Mouse (Mus musculus) limb, embryonic 14.5 days (tissue): ENCODE results near the gene Ldlrad2. TPM values are rescaled to one million over a fixed set of nuclear protein-coding genes. Genes with fewer than 3 reads are reported as not detected.

Experiments
- ATAC-seq: fragments of 200-750 bp; cut with Nextera tagmentation; 2 replicates; pipeline ENCODE4 v1.8.0; 2017; ENCODE audit warnings: low read depth, moderate number of reproducible peaks, moderate TSS enrichment; ENCODE audit not compliant: low FRiP score
- DNase-seq: peaks from one replicate; pipeline ENCODE4 v3.0.0-alpha.2; 2015; ENCODE audit warnings: low spot score
- H3K27ac ChIP-seq: fragments of 300-500 bp; sonication (generic); replicated peaks from 2 replicates; pipeline ENCODE4 v1.5.1; 2014; ENCODE audit warnings: low read depth, mild to moderate bottlenecking, low read length, moderate library complexity, mixed read lengths
- H3K27me3 ChIP-seq: fragments of 300-500 bp; sonication (generic); 2 replicates; pipeline ENCODE4 v1.6.1; 2014; ENCODE audit warnings: low read length, mixed read lengths; ENCODE audit not compliant: control insufficient read depth, insufficient read depth
- H3K36me3 ChIP-seq: fragments of 300-500 bp; sonication (generic); 2 replicates; pipeline ENCODE4 v1.6.1; 2014; ENCODE audit warnings: mild to moderate bottlenecking, low read length, moderate library complexity, mixed read lengths; ENCODE audit not compliant: control insufficient read depth, insufficient read depth
- H3K4me1 ChIP-seq: fragments of 300-500 bp; sonication (generic); 2 replicates; pipeline ENCODE4 v1.6.1; 2014; ENCODE audit warnings: antibody characterized with exemption, low read length, mixed read lengths; ENCODE audit not compliant: control insufficient read depth, insufficient read depth
- H3K4me2 ChIP-seq: fragments of 300-500 bp; sonication (generic); replicated peaks from 2 replicates; pipeline ENCODE4 v1.6.1; 2014; ENCODE audit warnings: low read depth, mild to moderate bottlenecking, low read length, moderate library complexity; ENCODE audit not compliant: severe bottlenecking
- H3K4me3 ChIP-seq: fragments of 300-500 bp; sonication (generic); replicated peaks from 2 replicates; pipeline ENCODE4 v1.5.1; 2014; ENCODE audit warnings: low read length
- H3K9ac ChIP-seq: fragments of 300-500 bp; sonication (generic); 2 replicates; pipeline ENCODE4 v1.6.1; 2014; ENCODE audit warnings: mild to moderate bottlenecking, low read depth, low read length, moderate library complexity; ENCODE audit not compliant: severe bottlenecking
- H3K9me3 ChIP-seq: fragments of 300-500 bp; sonication (generic); 2 replicates; pipeline ENCODE4 v1.6.1; 2016; ENCODE audit warnings: low read length; ENCODE audit not compliant: control insufficient read depth
- POLR2A ChIP-seq: fragments of 200-500 bp; IDR thresholded peaks from 2 replicates; pipeline ENCODE4 v1.8.0; 2012; ENCODE audit warnings: inconsistent platforms, mild to moderate bottlenecking, moderate library complexity, borderline replicate concordance; ENCODE audit not compliant: insufficient read depth, insufficient read length; ENCODE audit errors: extremely low read depth
- WGBS: fragments of 180-500 bp; shearing (Covaris S2); extraction: QIAGEN DNeasy Blood & Tissue Kit; methylation state at CpG from one replicate; pipeline ENCODE4 v1.1.7; 2014; 5-methylcytosine and 5-hydroxymethylcytosine counted together
- polyA plus RNA-seq, 2 experiments: library from polyadenylated mRNA; depleted of rRNA in 1 of 2; stranded (reverse) in 1 of 2; unstranded in 1 of 2; fragments of >200 nt; fragmentation: Nextera tagmentation in 1 of 2; extraction: Ambion mirVana in 1 of 2; gene quantifications; 2 replicates each; pipeline versions ENCODE4 v1.2.1 to v1.2.3; 2012 to 2014

Ldlrad2 gene
- polyA plus RNA-seq (2012; rRNA removed) (not detected in 2 replicates), polyA plus RNA-seq (2014; fragmentation: Nextera tagmentation; extraction: Ambion mirVana) (not detected in 2 replicates)

DNA sequence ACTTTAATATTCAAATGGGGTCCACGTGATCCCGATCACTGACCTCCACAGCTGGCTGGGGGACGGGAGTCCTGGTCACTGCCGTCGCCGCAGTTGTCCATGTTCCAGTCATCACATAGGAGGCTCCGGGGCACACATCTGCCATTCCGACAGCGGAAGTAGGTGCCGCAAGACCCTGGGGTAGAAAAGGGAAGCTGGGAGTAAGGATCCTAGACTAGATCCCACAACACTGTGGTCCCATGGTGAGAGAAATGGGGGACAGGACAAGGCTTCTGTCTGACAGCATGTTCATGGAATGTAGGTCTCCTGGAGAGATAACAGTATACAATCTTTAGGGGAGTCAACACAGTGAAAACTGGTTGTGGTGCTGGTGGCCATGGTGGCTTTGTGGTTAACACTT lies at the start of gene Ldlrad2:
Ldlrad2 (minus strand) TSS at position 101 of the 400 bp plus-strand sequence.
- 84% methylated on average over 10 of the region's 10 CpGs for WGBS
- ATAC-seq: no peak

DNA sequence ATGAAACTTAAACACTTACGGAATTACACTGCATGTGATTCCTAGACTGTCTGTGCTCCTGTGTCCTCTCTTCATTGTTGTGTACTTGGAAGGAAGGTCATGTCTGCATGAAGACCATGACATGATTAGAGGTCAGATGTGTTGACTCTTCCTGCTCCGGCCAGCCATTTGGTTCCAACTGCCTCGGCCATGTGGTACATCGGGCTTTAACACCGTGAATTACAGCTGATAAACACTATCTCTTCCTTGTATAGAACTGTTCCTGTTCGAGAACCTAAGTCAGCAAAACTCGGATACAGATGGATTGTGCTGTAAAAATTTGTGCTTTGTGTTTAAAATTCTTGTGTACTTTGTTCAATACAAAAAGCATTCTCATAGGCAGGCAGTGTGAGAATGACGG lies 48.5 kb upstream of the Ldlrad2 start:
- no peak overlapping the region for H3K4me3 ChIP-seq
- H3K27me3 ChIP-seq: no peaks in the 10 kb centered on the region
- H3K36me3 ChIP-seq: peaks cover 96% of the 10 kb centered on the region
- no peak for TF ChIP-seq POLR2A
- H3K27ac ChIP-seq: no peak overlapping the region
- ATAC-seq (no peak), DNase-seq (no peak)
- no peaks in the 10 kb centered on the region for H3K9me3 ChIP-seq
- WGBS: 94% methylated on average over 8 of the region's 8 CpGs
- no peaks in the 10 kb centered on the region for H3K4me1 ChIP-seq
- no peak overlapping the region for H3K9ac ChIP-seq
- H3K4me2 ChIP-seq: no peak overlapping the region

More for the DNA sequence above, at the start of gene Ldlrad2:
- Histone ChIP-seq H3K27ac (no peak within 1 kb of the TSS), H3K4me1 (no peaks in the 10 kb centered on the region), H3K9me3 (no peaks in the 10 kb centered on the region), H3K9ac (no peak within 1 kb of the TSS), H3K27me3 (peaks cover 10% of the 10 kb centered on the region; the same call in 1 of the 2 replicates), H3K4me3 (no peak within 1 kb of the TSS), H3K36me3 (peaks cover 23% of the 10 kb centered on the region), H3K4me2 (no peak within 1 kb of the TSS)
- no peak for DNase-seq
- TF ChIP-seq POLR2A: no peak

DNA sequence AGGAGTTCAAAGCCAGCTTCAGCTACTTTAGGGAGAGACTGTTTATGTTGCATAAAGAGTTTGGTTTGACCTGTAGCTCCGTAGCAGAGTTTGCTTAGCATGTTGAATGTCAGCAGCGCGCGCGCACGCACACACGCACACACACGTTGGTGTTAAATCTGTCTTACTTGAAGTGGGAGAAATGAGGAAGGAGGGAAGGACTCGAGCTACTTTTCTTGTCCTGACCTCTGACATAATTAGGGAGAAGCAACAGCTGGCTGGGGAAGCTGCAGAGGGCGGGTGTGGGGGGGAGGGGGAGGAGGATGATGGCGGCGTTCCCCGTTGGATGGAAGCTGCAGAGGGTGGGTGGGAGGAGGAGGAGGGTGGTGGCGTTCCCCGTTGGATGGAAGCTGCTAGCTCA lies 35.9 kb upstream of the Ldlrad2 start:
- Histone ChIP-seq H3K36me3 (peaks cover 93% of the 10 kb centered on the region), H3K4me1 (no peaks in the 10 kb centered on the region)
- WGBS: 81% methylated on average over 15 of the region's 15 CpGs

DNA sequence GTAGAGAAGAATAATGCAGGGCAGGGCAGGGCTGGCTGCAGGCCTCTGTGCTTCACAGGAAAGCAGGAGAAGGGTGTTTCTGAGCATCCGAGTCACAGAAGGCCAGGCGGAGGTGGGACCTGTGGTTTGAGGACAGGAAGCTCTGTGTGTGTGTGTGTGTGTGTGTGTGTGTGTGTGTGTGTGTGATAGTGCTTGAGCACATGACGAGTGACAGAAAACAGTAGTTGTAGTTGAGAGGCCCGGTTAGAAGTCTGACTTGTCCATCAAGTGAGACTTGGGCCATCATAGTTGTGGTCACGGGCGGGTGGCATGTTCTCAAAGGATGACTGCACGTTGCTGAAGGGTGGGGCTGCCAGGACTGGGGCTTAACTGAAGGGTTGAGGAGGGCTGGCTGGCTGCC lies 35.3 kb upstream of the Ldlrad2 start:
- TF ChIP-seq POLR2A: no peak
- Histone ChIP-seq H3K27me3 (no peaks in the 10 kb centered on the region), H3K9me3 (no peaks in the 10 kb centered on the region), H3K4me2 (no peak overlapping the region), H3K9ac (no peak overlapping the region), H3K4me3 (no peak overlapping the region), H3K36me3 (peaks cover 94% of the 10 kb centered on the region), H3K27ac (no peak overlapping the region), H3K4me1 (no peaks in the 10 kb centered on the region)
- DNase-seq: no peak
- no peak for ATAC-seq
- 84% methylated on average over 7 of the region's 7 CpGs for WGBS

More for the DNA sequence above, 35.9 kb upstream of the Ldlrad2 start:
- H3K4me3 ChIP-seq: no peak overlapping the region
- H3K9me3 ChIP-seq: no peaks in the 10 kb centered on the region
- TF ChIP-seq POLR2A: no peak
- ATAC-seq (no peak), DNase-seq (no peak)
- no peak overlapping the region for H3K4me2 ChIP-seq
- H3K27ac ChIP-seq: no peak overlapping the region
- no peak overlapping the region for H3K9ac ChIP-seq
- no peaks in the 10 kb centered on the region for H3K27me3 ChIP-seq

DNA sequence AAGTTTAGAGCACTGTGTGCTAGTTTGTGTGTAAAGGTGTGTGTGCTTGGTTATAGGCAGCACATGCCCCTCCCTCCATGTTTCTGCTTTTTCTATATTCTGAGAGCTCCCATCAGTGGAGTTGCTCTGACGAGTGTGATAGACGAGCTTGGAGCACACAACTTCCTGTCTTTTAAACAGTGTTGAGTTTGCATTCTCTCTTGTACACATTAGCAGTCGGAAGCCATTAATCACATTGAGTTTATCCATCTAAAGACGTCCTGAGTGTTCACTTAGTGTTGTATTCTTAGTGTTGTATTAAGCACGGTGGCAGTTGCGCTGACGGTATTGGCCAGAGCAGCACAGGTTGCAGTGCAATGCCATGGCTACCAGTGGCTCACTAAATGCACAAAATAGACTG lies 34.9 kb upstream of the Ldlrad2 start:
- Histone ChIP-seq H3K27ac (no peak overlapping the region), H3K36me3 (peaks cover 94% of the 10 kb centered on the region), H3K4me3 (no peak overlapping the region), H3K4me1 (no peaks in the 10 kb centered on the region), H3K27me3 (no peaks in the 10 kb centered on the region), H3K9me3 (no peaks in the 10 kb centered on the region), H3K9ac (no peak overlapping the region), H3K4me2 (no peak overlapping the region)
- no peak for DNase-seq
- ATAC-seq: no peak
- WGBS: 84% methylated on average over 7 of the region's 7 CpGs
- no peak for TF ChIP-seq POLR2A

DNA sequence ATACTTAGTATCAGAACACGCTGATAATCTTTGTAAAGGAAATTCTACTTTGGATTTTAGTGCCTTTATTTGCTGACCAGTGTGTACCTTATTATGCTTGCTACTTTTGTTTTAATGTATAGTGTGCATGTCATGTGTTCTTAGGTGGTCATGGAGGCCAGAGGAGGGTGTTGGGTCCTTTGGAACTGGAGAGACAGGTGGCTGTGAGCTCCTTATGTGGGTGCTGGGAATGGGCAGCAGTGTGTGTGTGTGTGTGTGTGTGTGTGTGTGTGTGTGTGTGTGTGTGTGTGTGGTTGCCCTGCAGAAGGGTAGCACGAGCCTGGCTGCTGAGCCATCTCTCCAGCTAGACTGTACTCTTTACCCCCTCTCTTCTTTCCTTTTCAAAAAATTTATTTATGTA lies 32.7 kb upstream of the Ldlrad2 start:
- Histone ChIP-seq H3K27ac (no peak overlapping the region), H3K9me3 (no peaks in the 10 kb centered on the region), H3K36me3 (peaks cover 73% of the 10 kb centered on the region), H3K4me2 (no peak overlapping the region), H3K4me1 (no peaks in the 10 kb centered on the region), H3K27me3 (no peaks in the 10 kb centered on the region), H3K9ac (no peak overlapping the region), H3K4me3 (no peak overlapping the region)
- ATAC-seq: no peak
- no peak for TF ChIP-seq POLR2A
- 95% methylated on average over 2 of the region's 2 CpGs for WGBS
- DNase-seq: no peak
